Mouse (Mus musculus) fibroblast of lung, adult 2 months (primary cell): ENCODE measurements around the gene AY761184.
"Not testable (repeated sequence)": the region's sequence is repeated elsewhere in the genome, so short reads cannot be mapped to it uniquely, and the experiment has no call there.

ENCODE experiments used
- DNase-seq: peaks from one replicate; pipeline ENCODE4 v3.0.0-alpha.2; 2011; ENCODE audit warnings: low read depth

AY761184 gene

DNA sequence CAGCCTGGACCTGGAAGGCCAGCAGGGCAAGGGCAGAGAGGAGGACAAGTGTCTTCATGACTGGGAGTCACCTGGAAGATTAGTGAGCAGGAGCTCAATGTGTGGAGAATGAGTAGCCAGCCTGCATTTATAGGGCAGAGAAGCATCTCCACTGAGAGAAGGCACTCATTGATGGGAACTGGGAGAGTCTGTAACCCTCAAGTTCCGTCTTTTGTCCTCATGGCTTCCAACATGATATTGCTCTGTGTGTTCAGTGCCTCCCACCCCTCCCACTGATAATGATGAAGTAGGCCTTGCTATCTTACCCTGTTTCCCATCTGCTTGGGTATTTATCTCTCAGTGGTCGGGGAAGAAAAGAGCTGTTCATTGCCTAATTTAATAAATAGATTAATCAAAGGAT lies at the start of gene AY761184:
Gene AY761184, minus strand, starts transcription at position 101 of the 400 bp plus-strand sequence.
- not testable (repeated sequence) for DNase-seq

GRCm38 (mm10) chr8:21665497-21665896 lies 37.9 kb downstream of the AY761184 start, which contains the start of gene Defa34:
Gene Defa34 (plus strand): TSS chr8:21665797.
- DNase-seq, result not testable (repeated sequence)

DNA sequence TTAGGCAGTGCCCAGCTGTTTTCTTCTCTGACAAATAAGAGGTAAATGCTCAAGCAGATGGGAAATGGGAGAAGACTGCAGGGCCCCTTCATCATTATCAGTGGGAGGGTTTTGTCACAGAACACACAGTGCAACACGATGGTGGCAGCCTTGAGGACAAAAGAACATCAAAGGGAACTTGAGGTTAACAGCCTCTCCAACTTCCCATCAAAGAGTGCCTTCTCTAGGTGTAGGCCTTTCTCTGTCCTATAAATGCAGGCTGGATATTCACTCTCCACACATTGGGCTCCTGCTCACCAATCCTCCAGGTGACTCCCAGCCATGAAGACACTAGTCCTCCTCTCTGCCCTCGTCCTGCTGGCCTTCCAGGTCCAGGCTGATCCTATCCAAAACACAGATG lies 48.0 kb downstream of the AY761184 start, which contains the start of gene Defa17:
Gene Defa17, plus strand, starts transcription at position 301 of the 400 bp plus-strand sequence.
- not testable (repeated sequence) for DNase-seq
